Mouse (Mus musculus) adipocyte (in vitro differentiated cells): Measurements from ENCODE around the gene Zfp975.
"Not testable (repeated sequence)": the region's sequence is repeated elsewhere in the genome, so short reads cannot be mapped to it uniquely, and the experiment has no call there.

ENCODE experiments used
- DNase-seq: peaks from one replicate; pipeline ENCODE4 v3.0.0-alpha.2; 2016; ENCODE audit warnings: low spot score

The Zfp975 gene

DNA sequence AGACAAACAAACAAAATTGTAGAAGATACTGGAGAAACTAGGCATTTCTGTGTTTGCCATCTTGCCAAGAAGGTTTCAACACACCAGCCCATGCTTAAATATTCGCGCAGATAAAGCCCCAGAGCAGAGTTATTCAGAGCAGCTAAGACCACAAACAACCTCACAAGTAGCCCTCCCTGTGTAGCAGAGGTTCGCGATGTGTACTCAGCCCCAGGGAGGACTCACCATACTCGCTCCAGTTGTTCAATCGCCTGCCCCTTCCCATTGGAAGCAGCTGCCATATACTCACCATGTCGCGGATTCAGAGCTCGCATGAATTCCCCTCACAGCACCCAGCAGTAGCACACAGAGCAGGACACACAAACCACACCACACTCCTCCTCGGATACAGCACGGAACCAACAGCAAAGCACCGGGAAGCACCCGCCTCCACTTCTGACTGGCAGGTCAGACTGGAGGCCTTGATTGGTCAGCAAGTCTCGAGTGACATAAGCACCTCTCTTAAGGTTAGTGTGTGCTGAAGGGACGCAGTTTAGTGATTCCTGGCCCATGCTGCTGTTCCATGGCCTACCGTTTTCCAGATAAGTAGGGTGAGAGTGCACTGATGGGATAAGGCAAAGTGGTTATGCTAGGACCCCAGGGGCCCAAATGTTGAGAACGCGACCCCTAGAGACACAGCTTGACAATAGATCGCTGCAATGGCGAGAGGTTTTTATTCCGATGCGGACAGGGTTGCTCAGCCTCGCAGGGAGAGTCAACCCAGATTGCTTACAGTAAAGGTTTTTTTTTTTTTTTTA is at the start of gene Zfp975:
Zfp975 (minus strand) TSS at position 381 of the 797 bp plus-strand sequence.
- DNase-seq, result peak; percentile 86

GRCm38 (mm10) chr7:42738536-42739210 is 46.1 kb upstream of the Zfp975 start:
- no peak for DNase-seq

GRCm38 (mm10) chr7:42726917-42727316 is 34.4 kb upstream of the Zfp975 start, which contains the start of gene Gm17067:
Gene Gm17067 (minus strand): TSS chr7:42727017.
- not testable (repeated sequence) for DNase-seq

GRCm38 (mm10) chr7:42693251-42693650 is 709 bp upstream of the Zfp975 start:
- DNase-seq, result peak; percentile 59

- DNase-seq, result not testable (repeated sequence)
Observed at GRCm38 (mm10) chr7:42680081-42680480, 12.5 kb downstream of the Zfp975 start.

DNA sequence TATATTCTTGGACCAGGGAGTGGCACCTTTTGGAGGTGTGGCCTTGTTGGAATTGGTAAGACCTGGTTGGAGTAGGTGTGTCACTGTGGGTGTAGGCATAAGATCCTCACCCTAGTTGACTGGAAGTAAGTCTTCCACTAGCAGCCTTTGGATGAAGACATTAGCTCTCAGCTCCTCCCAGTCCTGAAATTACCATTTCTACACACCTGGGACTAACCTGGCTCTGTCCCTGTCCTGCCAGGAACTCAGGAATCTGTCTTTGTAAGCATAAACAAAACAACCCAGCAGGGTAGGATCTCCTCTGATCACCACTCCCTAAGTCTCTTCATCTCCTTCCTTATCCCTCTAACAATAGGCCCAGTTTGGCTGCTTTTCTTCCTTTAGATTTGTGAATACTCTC is 12.9 kb downstream of the Zfp975 start:
- not testable (repeated sequence) for DNase-seq

DNA sequence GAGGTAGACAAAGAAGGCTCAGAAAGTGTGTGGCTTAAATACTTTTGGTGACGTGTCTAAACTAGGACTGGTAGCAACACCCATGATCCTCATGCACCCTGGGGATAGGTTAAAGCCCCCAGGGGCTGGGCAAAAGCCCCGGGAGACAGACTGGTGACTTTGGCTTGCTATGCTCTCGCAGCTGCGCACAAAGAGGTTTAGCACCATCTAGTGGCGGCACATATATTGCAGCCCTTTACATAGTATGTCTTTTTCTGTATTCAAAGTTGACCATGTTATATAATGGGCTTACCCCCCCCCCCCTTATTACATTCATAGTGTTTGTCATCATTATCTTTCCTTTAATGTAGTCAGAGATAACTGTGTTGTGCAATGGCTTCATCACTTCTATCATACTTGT is 32.4 kb downstream of the Zfp975 start:
- DNase-seq, result not testable (repeated sequence)

DNA sequence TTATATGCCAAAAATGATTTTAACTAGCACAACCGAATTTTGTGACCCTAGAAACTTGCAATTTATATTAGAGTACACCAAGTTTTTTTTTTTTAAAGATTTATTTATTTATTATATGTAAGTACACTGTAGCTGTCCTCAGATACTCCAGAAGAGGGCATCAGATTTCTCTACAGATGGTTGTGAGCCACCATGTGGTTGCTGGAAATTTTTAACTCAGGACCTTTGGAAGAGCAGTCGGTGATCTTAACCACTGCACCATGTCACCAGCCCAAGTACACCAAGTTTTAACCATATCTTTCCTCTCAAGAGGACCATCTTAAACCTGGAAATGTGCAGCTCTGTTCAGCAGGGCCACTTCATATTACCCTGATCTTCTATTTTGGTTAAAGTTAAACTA is 37.3 kb downstream of the Zfp975 start:
- not testable (repeated sequence) for DNase-seq

DNA sequence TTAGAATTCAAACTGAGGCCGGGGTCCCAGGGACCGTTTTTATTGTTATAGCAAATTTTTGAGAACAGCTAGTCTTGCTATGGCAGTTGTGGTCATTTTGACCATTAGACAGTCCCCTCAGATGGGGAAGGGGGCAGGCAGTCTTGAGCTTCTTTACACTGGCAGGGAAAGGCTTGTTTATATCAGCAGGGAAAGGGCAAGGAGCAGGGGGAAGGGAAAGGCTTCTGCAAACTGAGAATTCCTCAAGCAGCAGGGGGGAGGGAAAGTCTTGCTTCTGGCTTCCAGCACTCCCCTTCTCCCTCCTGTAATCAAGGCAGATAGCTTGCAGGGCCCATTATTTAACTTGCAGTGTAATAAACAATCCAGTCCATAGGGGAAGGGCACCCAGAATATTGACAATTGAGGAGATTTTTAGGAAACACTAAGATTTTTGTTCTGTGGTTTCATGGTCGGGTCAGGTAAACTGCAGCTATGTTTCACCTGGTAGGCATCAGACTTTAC is 49.4 kb downstream of the Zfp975 start:
- DNase-seq, result peak; percentile 3

- peak; percentile 78 for DNase-seq
Observed at GRCm38 (mm10) chr7:42642152-42643115, 50.1 kb downstream of the Zfp975 start, which contains the start of gene Zfp976. Gene Zfp976 (minus strand): TSS chr7:42642588.

DNA sequence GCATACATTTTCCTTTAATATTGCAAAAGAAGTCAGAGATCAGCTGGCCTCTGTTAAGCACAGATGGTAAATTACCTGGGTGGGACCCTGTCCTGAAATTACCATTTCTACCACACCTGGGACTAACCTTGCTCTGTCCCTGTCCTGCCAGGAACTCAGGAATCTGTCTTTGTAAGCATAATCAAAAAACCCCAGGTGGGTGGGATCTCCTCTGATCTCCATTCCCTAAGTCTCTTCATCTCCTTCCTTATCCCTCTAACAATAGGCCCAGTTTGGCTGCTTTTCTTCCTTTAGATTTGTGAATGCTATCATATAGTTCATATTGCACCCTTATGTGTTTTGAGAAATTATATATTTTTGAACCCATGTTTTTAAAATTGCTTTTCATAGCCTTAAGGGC is 61.5 kb downstream of the Zfp975 start:
- not testable (repeated sequence) for DNase-seq
